9 mouse cellular contexts compared by ENCODE assay signal in genomic region chr7:19663940-19664339, GRCm38 (mm10). TPM values are rescaled to one million over a fixed set of nuclear protein-coding genes. Genes with fewer than 3 reads are reported as not detected.
A peak's percentile ranks its signal among the peaks of the same experiment; 100 is the strongest.
DNase-seq lines count a peak whose midpoint lies in the region; ATAC-seq and TF ChIP-seq lines count a peak whose summit lies in the region.
"Had no signal": no experiment of that assay in that cellular context is flagged by ENCODE, and none has a peak within 500 bp of the region (broad histone marks: within the 10 kb centered on the region; RNA-seq: fewer than 3 reads in every experiment).

No protein-coding gene starts in this region.

- H3K4me1 ChIP-seq in testis, adult 2 months (ENCODE audit: control insufficient read depth, insufficient read depth, low read length) = peaks cover 9% of the 10 kb centered on the region
- peaks cover 15% of the 10 kb centered on the region for H3K4me1 ChIP-seq in intestine, embryonic 16.5 days (ENCODE audit: control insufficient read depth, insufficient read depth, low read length)
- peaks cover 43% of the 10 kb centered on the region for H3K4me1 ChIP-seq in neural tube, embryonic 13.5 days (replicated peaks)

- H3K27ac ChIP-seq in testis, adult 2 months (ENCODE audit: control insufficient read depth, insufficient read depth, low read depth, low read length) = peak overlapping the region; percentile 73; the same call in 1 of the 2 replicates
- H3K27ac ChIP-seq in intestine, embryonic 16.5 days (ENCODE audit: low read length) = no peak overlapping the region
- no peak overlapping the region for H3K27ac ChIP-seq in neural tube, embryonic 13.5 days (replicated peaks)

- H3K9ac ChIP-seq in intestine, embryonic 16.5 days (ENCODE audit: low read depth, low read length) = peak overlapping the region; percentile 97
- peak overlapping the region; percentile 94 for H3K9ac ChIP-seq in neural tube, embryonic 13.5 days

- intact Hi-C loops in left cerebral cortex, postnatal 14 days (cut with DNase I) = no loop called here

- H3K36me3 ChIP-seq in testis, adult 2 months (ENCODE audit: control insufficient read depth, insufficient read depth, low read length) = no peaks in the 10 kb centered on the region
- H3K36me3 ChIP-seq in intestine, embryonic 16.5 days (ENCODE audit: control insufficient read depth, insufficient read depth, low read length) = peaks cover 4% of the 10 kb centered on the region
- H3K36me3 ChIP-seq in neural tube, embryonic 13.5 days = peaks cover 23% of the 10 kb centered on the region; the same call in 1 of the 2 replicates

- ATAC-seq in cerebellum, adult (ENCODE audit: insufficient number of reproducible peaks, low FRiP score, low TSS enrichment) = no peak
- ATAC-seq in intestine, embryonic 16.5 days = 0 out of 2 replicates have a peak, but pooled peaks have one; percentile 10
- ATAC-seq in neural tube, embryonic 13.5 days (ENCODE audit: low read depth) = 0 out of 2 replicates have a peak, but pooled peaks have one; percentile 15

- TF ChIP-seq CTCF in testis, adult 2 months (IDR thresholded peaks at IDR 0.05; ENCODE audit: control insufficient read depth, insufficient read depth, insufficient replicate concordance, low read depth, low read length) = no peak

- H3K27me3 ChIP-seq in testis, adult 2 months (ENCODE audit: control insufficient read depth, insufficient read depth, low read length) = no peaks in the 10 kb centered on the region
- no peaks in the 10 kb centered on the region for H3K27me3 ChIP-seq in intestine, embryonic 16.5 days (replicated peaks; ENCODE audit: control insufficient read depth, insufficient read depth, low read length)
- H3K27me3 ChIP-seq in neural tube, embryonic 13.5 days = no peaks in the 10 kb centered on the region

- no peak for TF ChIP-seq POLR2A in testis, adult 2 months (IDR thresholded peaks at IDR 0.05; ENCODE audit: control insufficient read depth, low read depth, low read length)

- DNase-seq in cerebellum, adult 18-20 months = peak; percentile 15 to 24
- DNase-seq in testis, postnatal 10 days (ENCODE audit: low spot score) = no peak
- DNase-seq in gastrocnemius, postnatal 4 days (ENCODE audit: low spot score in 2 of 2) = no peak
- no peak for DNase-seq in left cerebral cortex, postnatal 14 days (ENCODE audit: low spot score in 2 of 2)

- peak overlapping the region; percentile 92 for H3K4me3 ChIP-seq in testis, adult 2 months (ENCODE audit: control insufficient read depth, low read depth, low read length)
- peak overlapping the region; percentile 99 for H3K4me3 ChIP-seq in intestine, embryonic 16.5 days (ENCODE audit: low read length)
- peak overlapping the region; percentile 95 for H3K4me3 ChIP-seq in neural tube, embryonic 13.5 days

- WGBS in intestine, embryonic 16.5 days = 10% methylated on average over 8 of the region's 8 CpGs
- WGBS in neural tube, embryonic 13.5 days = 13% methylated on average over 8 of the region's 8 CpGs

- no peaks in the 10 kb centered on the region for H3K9me3 ChIP-seq in intestine, embryonic 16.5 days (ENCODE audit: control insufficient read depth, low read length)
- H3K9me3 ChIP-seq in neural tube, embryonic 13.5 days = no peaks in the 10 kb centered on the region

- peak overlapping the region; percentile 89 for H3K4me2 ChIP-seq in intestine, embryonic 16.5 days (ENCODE audit: low read depth, low read length)
- H3K4me2 ChIP-seq in neural tube, embryonic 13.5 days = peak overlapping the region; percentile 92

RNA-seq across cellular contexts. Expression of gene Clptm1, which starts 0.9 kb away (rescaled TPM):
- polyA plus RNA-seq in testis, adult 2 months (2012; rRNA removed) = 81.1 and 85.6 TPM in 2 replicates
- polyA plus RNA-seq in intestine, embryonic 16.5 days (2015; fragmentation: Nextera tagmentation; extraction: Ambion mirVana) = 70.5 and 77.6 TPM in 2 replicates
- polyA plus RNA-seq in neural tube, embryonic 13.5 days (2015; fragmentation: Nextera tagmentation; extraction: Ambion mirVana) = 110 and 118 TPM in 2 replicates
- total RNA-seq in gastrocnemius, postnatal 4 days (2021) = 10 to 100 TPM; 51.9 to 62.0 TPM
- total RNA-seq in left cerebral cortex, postnatal 14 days (2021) = 100 to 1,000 TPM; 156 to 159 TPM

RNA-seq across cellular contexts. Expression of gene Apoc2, which starts 13.8 kb away (rescaled TPM):
- 0.38 and 0.47 TPM in 2 replicates for polyA plus RNA-seq in testis, adult 2 months (2012; rRNA removed)
- polyA plus RNA-seq in intestine, embryonic 16.5 days (2015; fragmentation: Nextera tagmentation; extraction: Ambion mirVana) = 463 and 798 TPM in 2 replicates
- polyA plus RNA-seq in neural tube, embryonic 13.5 days (2015; fragmentation: Nextera tagmentation; extraction: Ambion mirVana) = 1.0 TPM in 1 of 2 replicates, not detected in the other
- total RNA-seq in gastrocnemius, postnatal 4 days (2021) = 1 to 10 TPM in 1 of 2 experiments, under 1 TPM in 1; 0.88 to 2.1 TPM
- total RNA-seq in left cerebral cortex, postnatal 14 days (2021) = not detected
- total RNA-seq: left cerebral cortex, adult 8-10 months had no signal

RNA-seq across cellular contexts. Expression of gene Gm44805, which starts 17.3 kb away (rescaled TPM):
- polyA plus RNA-seq in testis, adult 2 months (2012; rRNA removed) = not detected in 2 replicates
- not detected in 2 replicates for polyA plus RNA-seq in intestine, embryonic 16.5 days (2015; fragmentation: Nextera tagmentation; extraction: Ambion mirVana)
- not detected in 2 replicates for polyA plus RNA-seq in neural tube, embryonic 13.5 days (2015; fragmentation: Nextera tagmentation; extraction: Ambion mirVana)
- total RNA-seq in gastrocnemius, postnatal 4 days (2021) = not detected
- total RNA-seq in left cerebral cortex, postnatal 14 days (2021) = not detected
- total RNA-seq: left cerebral cortex, adult 8-10 months had no signal

RNA-seq across cellular contexts. Expression of gene Apoc4, which starts 17.3 kb away (rescaled TPM):
- polyA plus RNA-seq in testis, adult 2 months (2012; rRNA removed) = not detected in 2 replicates
- polyA plus RNA-seq in intestine, embryonic 16.5 days (2015; fragmentation: Nextera tagmentation; extraction: Ambion mirVana) = 2.6 and 8.3 TPM in 2 replicates
- polyA plus RNA-seq in neural tube, embryonic 13.5 days (2015; fragmentation: Nextera tagmentation; extraction: Ambion mirVana) = 0.08 TPM in 1 of 2 replicates, not detected in the other
- 1 to 10 TPM in 1 of 2 experiments, under 1 TPM in 1; 0.42 to 4.7 TPM for total RNA-seq in gastrocnemius, postnatal 4 days (2021)
- not detected for total RNA-seq in left cerebral cortex, postnatal 14 days (2021)

RNA-seq across cellular contexts. Expression of gene Apoc1, which starts 28.5 kb away (rescaled TPM):
- 17.3 and 21.1 TPM in 2 replicates for polyA plus RNA-seq in testis, adult 2 months (2012; rRNA removed)
- polyA plus RNA-seq in intestine, embryonic 16.5 days (2015; fragmentation: Nextera tagmentation; extraction: Ambion mirVana) = 39.5 and 43.2 TPM in 2 replicates
- polyA plus RNA-seq in neural tube, embryonic 13.5 days (2015; fragmentation: Nextera tagmentation; extraction: Ambion mirVana) = 4.4 and 6.6 TPM in 2 replicates
- 10 to 100 TPM in 1 of 2 experiments, 1 to 10 TPM in 1; 1.7 to 14.7 TPM for total RNA-seq in gastrocnemius, postnatal 4 days (2021)
- total RNA-seq in left cerebral cortex, postnatal 14 days (2021) = 1 to 10 TPM; 2.2 to 3.3 TPM

Comparison
In these comparisons a context has a peak if more than half of its experiments do, and no peak if none do; other contexts are left out.
1. DNase-seq: peak in cerebellum, adult 18-20 months (2 of 2); none in testis, postnatal 10 days (single experiment), gastrocnemius, postnatal 4 days (0 of 2) and left cerebral cortex, postnatal 14 days (0 of 2).
2. RNA of gene Apoc2, which starts 13.8 kb away (polyA plus RNA-seq): 463 to 798 TPM in intestine, embryonic 16.5 days; 1.0 TPM in neural tube, embryonic 13.5 days and 0.38 to 0.47 TPM in testis, adult 2 months; every median in the first group is over 100 times any median in the second.
3. Peak in every context shown above with its lines, with median percentiles within 50 percentile points of each other: H3K4me3 ChIP-seq.